Mouse (Mus musculus) limb, embryonic 10.5 days (tissue): ENCODE data around the gene Gm9044. TPM values are rescaled to one million over a fixed set of nuclear protein-coding genes. Genes with fewer than 3 reads are reported as not detected.
"Not testable (repeated sequence)": the region's sequence is repeated elsewhere in the genome, so short reads cannot be mapped to it uniquely, and the experiment has no call there.

ENCODE experiments used
- DNase-seq: peaks from one replicate; pipeline ENCODE4 v3.0.0-alpha.2; 2017; ENCODE audit warnings: low spot score
- H3K27ac ChIP-seq: fragments of 300-500 bp; sonication (generic); 2 replicates; pipeline ENCODE4 v1.5.1; 2016; ENCODE audit warnings: mild to moderate bottlenecking
- H3K27me3 ChIP-seq: fragments of 300-500 bp; sonication (generic); 2 replicates; pipeline ENCODE4 v1.6.1; 2016; ENCODE audit warnings: low read depth, mild to moderate bottlenecking; ENCODE audit not compliant: poor library complexity, severe bottlenecking
- H3K36me3 ChIP-seq: fragments of 300-500 bp; sonication (generic); 2 replicates; pipeline ENCODE4 v1.6.1; 2016; ENCODE audit warnings: mild to moderate bottlenecking, moderate library complexity
- H3K4me1 ChIP-seq: fragments of 300-500 bp; sonication (generic); 2 replicates; pipeline ENCODE4 v1.6.1; 2016
- H3K4me3 ChIP-seq: fragments of 300-500 bp; sonication (generic); 2 replicates; pipeline ENCODE4 v1.5.1; 2016; ENCODE audit warnings: mild to moderate bottlenecking, moderate library complexity
- H3K9me3 ChIP-seq: fragments of 300-500 bp; sonication (generic); replicated peaks from 2 replicates; pipeline ENCODE4 v1.6.1; 2016; ENCODE audit warnings: mild to moderate bottlenecking
- WGBS: fragments of 180-500 bp; shearing (Covaris S2); methylation state at CpG from one replicate; pipeline ENCODE4 v1.1.7; 2016; 5-methylcytosine and 5-hydroxymethylcytosine counted together
- polyA plus RNA-seq: library from polyadenylated mRNA; unstranded; fragments of >200 nt; fragmentation: Nextera tagmentation; extraction: Ambion mirVana; gene quantifications from 2 replicates; pipeline ENCODE4 v1.2.1, GENCODE M21; 2016

Gm9044 gene
- polyA plus RNA-seq = not detected in 2 replicates

GRCm38 (mm10) chr10:118332308-118332707 is at the start of gene Gm9044:
Gm9044 (minus strand) TSS chr10:118332408.
- DNase-seq, H3K27me3 ChIP-seq, H3K27ac ChIP-seq, H3K9me3 ChIP-seq, H3K4me1 ChIP-seq, H3K36me3 ChIP-seq, H3K4me3 ChIP-seq: not testable (repeated sequence)
- WGBS = no CpG with 5 or more reads among the region's 14 CpGs

GRCm38 (mm10) chr10:118370443-118370842 is 38.2 kb upstream of the Gm9044 start:
- peak overlapping the region; percentile 22; the same call in 1 of the 2 replicates for H3K4me3 ChIP-seq
- H3K9me3 ChIP-seq = no peaks in the 10 kb centered on the region
- DNase-seq = peak; percentile 86
- no peaks in the 10 kb centered on the region; the same call in 1 of the 2 replicates for H3K4me1 ChIP-seq
- no peaks in the 10 kb centered on the region for H3K36me3 ChIP-seq
- H3K27ac ChIP-seq = no peak overlapping the region
- 16% methylated on average over 10 of the region's 10 CpGs for WGBS
- H3K27me3 ChIP-seq = no peaks in the 10 kb centered on the region

DNA sequence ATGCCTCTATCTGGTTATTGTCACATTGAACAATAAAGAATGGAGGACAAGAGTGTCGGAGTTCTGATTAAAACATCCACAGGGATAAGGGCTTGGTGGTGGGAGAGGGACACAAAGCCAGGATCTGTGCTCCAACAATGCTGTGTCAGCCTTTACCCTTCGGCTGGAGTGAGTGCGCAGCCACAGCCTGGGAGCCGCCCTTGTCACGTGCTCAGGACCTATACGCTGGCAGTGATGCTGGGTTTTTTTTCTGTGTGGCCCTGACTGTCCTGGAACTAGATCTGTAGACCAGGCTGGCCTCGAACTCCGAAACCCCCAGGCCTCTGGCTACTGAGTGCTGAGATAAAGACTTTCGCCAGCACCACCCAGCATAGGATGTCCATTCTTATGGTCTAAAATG is 37.3 kb upstream of the Gm9044 start:
- 93% methylated on average over 9 of the region's 9 CpGs for WGBS

GRCm38 (mm10) chr10:118354005-118354404 is 21.8 kb upstream of the Gm9044 start, which contains the start of gene Gm9049:
Gm9049 (minus strand) TSS chr10:118354105.
- not testable (repeated sequence) for H3K4me1 ChIP-seq, H3K4me3 ChIP-seq, H3K27me3 ChIP-seq, H3K9me3 ChIP-seq, H3K36me3 ChIP-seq, DNase-seq, H3K27ac ChIP-seq
- whole genome bisulfite sequencing = 75% methylated on average over 1 of the region's 11 CpGs

More for the DNA sequence above, 37.3 kb upstream of the Gm9044 start:
- Histone ChIP-seq H3K9me3 (no peaks in the 10 kb centered on the region), H3K36me3 (no peaks in the 10 kb centered on the region), H3K4me3 (no peak overlapping the region), H3K4me1 (no peaks in the 10 kb centered on the region; the same call in 1 of the 2 replicates), H3K27me3 (no peaks in the 10 kb centered on the region), H3K27ac (no peak overlapping the region)
- DNase-seq = no peak

DNA sequence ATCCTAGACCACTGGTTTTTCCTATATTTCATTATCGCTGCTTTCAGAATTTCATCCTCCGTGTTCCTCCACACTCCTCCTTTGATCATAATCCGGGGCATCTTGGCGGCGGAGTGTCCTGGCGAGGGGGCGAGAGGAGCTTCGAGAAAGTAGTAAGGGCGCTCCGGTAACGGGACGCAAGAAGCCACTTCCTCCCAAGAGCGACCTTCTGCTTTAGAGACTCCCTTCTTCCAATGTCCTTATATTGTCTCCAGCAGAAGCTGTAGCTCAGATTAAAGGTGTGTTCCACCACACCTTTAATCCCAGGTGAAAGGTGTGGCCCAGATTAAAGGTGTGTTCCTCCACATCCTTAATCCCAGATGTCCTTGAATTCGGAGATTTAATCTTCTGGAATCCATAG is 16.4 kb upstream of the Gm9044 start, which contains the start of gene Gm9048:
TSS of gene Gm9048 (minus strand) at position 101 of the 400 bp plus-strand sequence.
- H3K27ac ChIP-seq, H3K27me3 ChIP-seq, DNase-seq, H3K9me3 ChIP-seq, H3K36me3 ChIP-seq, H3K4me1 ChIP-seq, H3K4me3 ChIP-seq: not testable (repeated sequence)
- WGBS = 100% methylated on average over 1 of the region's 14 CpGs

- not testable (repeated sequence) for H3K36me3 ChIP-seq, DNase-seq, H3K4me3 ChIP-seq, H3K27me3 ChIP-seq, H3K9me3 ChIP-seq, H3K27ac ChIP-seq, H3K4me1 ChIP-seq
- WGBS = no CpG with 5 or more reads among the region's 14 CpGs
Observed at GRCm38 (mm10) chr10:118343155-118343554, 10.9 kb upstream of the Gm9044 start, which contains the start of gene Gm9046. Gm9046 (minus strand) TSS chr10:118343255.

- not testable (repeated sequence) for H3K27ac ChIP-seq, H3K27me3 ChIP-seq, H3K4me1 ChIP-seq, H3K36me3 ChIP-seq, H3K4me3 ChIP-seq, DNase-seq, H3K9me3 ChIP-seq
- no CpG with 5 or more reads among the region's 14 CpGs for WGBS
Observed at GRCm38 (mm10) chr10:118337731-118338130, 5.5 kb upstream of the Gm9044 start, which contains the start of gene Gm9045. Gm9045 (minus strand) TSS chr10:118337831.

- not testable (repeated sequence) for H3K27me3 ChIP-seq, H3K4me1 ChIP-seq, H3K9me3 ChIP-seq, H3K4me3 ChIP-seq, H3K27ac ChIP-seq, DNase-seq, H3K36me3 ChIP-seq
- WGBS = no CpG with 5 or more reads among the region's 11 CpGs
Observed at GRCm38 (mm10) chr10:118326869-118327268, 5.3 kb downstream of the Gm9044 start, which contains the start of gene Gm9040. Gm9040 (minus strand) TSS chr10:118326969.

- WGBS = 92% methylated on average over 8 of the region's 8 CpGs
- DNase-seq = no peak
- H3K27me3 ChIP-seq = no peaks in the 10 kb centered on the region
Observed at GRCm38 (mm10) chr10:118319024-118319423, 13.2 kb downstream of the Gm9044 start.

GRCm38 (mm10) chr10:118302133-118302532 is 30.1 kb downstream of the Gm9044 start:
- 46% methylated on average over 2 of the region's 2 CpGs for WGBS
- H3K27ac ChIP-seq, H3K36me3 ChIP-seq, H3K4me3 ChIP-seq, H3K9me3 ChIP-seq, H3K27me3 ChIP-seq, H3K4me1 ChIP-seq: not testable (repeated sequence)
- peak; percentile 32 for DNase-seq

More at GRCm38 (mm10) chr10:118319024-118319423, 13.2 kb downstream of the Gm9044 start:
- Histone ChIP-seq H3K36me3 (no peaks in the 10 kb centered on the region), H3K9me3 (no peaks in the 10 kb centered on the region), H3K4me3 (no peak overlapping the region), H3K4me1 (no peaks in the 10 kb centered on the region), H3K27ac (no peak overlapping the region)

DNA sequence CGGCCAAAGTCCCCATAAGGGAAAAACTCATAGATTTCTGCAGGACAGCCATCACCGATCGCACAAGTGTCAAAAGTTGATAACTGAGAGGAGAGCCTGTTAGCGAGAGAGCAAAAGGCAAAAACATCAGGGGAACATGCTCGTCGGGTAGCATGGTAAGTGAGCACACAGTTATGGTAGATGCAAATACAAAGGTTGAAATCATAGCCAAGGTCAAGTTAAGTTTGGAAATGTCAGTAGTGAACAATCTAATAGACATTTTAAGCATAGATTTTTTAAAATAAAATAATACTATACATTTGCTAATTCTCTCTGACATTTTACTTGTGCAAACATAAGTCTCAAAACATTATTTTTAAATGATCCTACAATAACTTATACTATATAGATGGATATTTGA is 37.3 kb downstream of the Gm9044 start, which contains the start of gene Iltifb:
TSS of gene Iltifb (minus strand) at position 101 of the 400 bp plus-strand sequence.
- Histone ChIP-seq H3K4me1 (no peaks in the 10 kb centered on the region), H3K27ac (no peak within 1 kb of the TSS), H3K9me3 (no peaks in the 10 kb centered on the region), H3K27me3 (no peaks in the 10 kb centered on the region), H3K36me3 (no peaks in the 10 kb centered on the region), H3K4me3 (no peak within 1 kb of the TSS)
- DNase-seq = no peak
- 94% methylated on average over 6 of the region's 6 CpGs for WGBS

- not testable (repeated sequence) for H3K9me3 ChIP-seq, H3K27ac ChIP-seq, H3K27me3 ChIP-seq, H3K36me3 ChIP-seq, DNase-seq, H3K4me1 ChIP-seq, H3K4me3 ChIP-seq
- 76% methylated on average over 3 of the region's 5 CpGs for WGBS
Observed at GRCm38 (mm10) chr10:118283016-118283415, 49.2 kb downstream of the Gm9044 start.

GRCm38 (mm10) chr10:118282565-118282964 is 49.6 kb downstream of the Gm9044 start:
- 85% methylated on average over 7 of the region's 7 CpGs for WGBS
- not testable (repeated sequence) for H3K27me3 ChIP-seq, H3K36me3 ChIP-seq

More at GRCm38 (mm10) chr10:118282565-118282964, 49.6 kb downstream of the Gm9044 start:
- not testable (repeated sequence) for H3K4me1 ChIP-seq, H3K4me3 ChIP-seq, H3K9me3 ChIP-seq, DNase-seq, H3K27ac ChIP-seq
